Mouse (Mus musculus): ENCODE results near the gene Ell3.

Gene Ell3

DNA sequence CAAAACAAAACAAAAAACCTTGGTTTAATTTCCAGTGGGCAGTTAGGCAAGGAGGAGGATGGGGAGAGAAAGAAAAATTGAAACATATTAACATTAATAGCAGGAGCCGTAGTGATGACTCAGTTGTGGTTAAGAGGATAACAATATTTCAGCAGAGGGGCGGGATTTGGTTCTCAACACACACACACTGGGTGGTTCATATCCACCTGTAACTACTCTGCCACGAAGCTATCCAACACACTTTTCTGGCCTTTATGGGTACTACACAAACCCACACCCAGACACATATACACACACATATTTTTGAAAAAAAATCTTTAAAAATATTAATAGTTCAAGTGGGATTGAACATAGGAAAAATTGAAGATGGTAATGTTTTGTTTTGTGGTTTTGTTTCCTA is 2.9 kb upstream of the Ell3 start:
- peak; percentile 67 for DNase-seq (ENCODE audit: low read depth)

DNA sequence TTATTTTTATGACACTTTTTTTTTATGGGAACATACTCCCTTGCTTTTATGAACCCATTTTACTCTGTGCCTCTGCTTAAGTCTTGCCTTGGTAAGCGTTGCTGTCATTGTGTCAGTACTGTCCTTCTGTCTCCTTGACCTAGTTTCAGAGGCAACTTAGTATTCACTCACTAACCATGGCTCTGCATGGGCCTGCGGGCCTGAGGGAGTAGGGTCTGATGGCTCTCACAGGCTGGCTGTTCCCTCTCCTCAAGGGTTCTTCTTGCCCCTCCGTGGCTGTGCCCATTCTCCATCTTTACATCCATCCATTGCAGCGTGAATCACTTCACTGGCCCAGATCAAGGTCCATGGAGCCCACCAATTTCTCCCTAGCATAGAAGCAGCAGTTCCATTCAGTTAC is 2.4 kb upstream of the Ell3 start:
- no peak for DNase-seq (ENCODE audit: low read depth)

DNA sequence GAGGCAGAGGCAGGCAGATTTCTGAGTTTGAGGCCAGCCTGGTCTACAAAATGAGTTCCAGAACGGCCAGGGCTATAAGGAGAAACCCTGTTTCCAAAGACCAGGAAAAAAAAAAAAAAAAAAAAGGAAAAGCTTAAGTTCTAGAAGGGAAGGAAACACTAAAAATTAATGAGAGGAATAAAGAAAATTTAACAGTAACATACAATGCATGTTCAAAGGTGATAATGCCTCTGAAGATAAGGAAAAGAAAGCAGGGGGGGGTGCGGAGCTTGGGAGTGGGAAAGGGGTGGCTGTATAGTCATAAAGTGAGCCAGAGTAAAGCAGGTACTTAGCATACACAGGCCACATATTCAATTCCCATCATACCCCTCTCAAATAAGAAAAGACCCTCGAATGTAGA is 1.0 kb upstream of the Ell3 start:
- no peak for DNase-seq (ENCODE audit: low read depth)

DNA sequence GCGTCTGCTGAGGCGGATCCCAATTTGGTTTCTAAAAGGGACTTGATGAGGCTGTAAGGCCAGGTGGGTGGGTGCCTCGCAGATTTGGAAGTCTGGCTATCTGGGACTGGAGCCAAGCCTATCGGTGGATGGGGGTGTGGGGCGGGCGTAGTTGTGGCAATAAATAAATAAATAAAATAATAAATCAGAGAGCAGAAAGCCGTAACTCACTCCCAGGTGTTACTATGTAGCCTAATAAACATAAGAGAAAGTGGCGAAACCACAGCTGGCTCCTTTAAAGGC is 1.1 kb downstream of the Ell3 start:
- DNase-seq (ENCODE audit: low read depth), result no peak

DNA sequence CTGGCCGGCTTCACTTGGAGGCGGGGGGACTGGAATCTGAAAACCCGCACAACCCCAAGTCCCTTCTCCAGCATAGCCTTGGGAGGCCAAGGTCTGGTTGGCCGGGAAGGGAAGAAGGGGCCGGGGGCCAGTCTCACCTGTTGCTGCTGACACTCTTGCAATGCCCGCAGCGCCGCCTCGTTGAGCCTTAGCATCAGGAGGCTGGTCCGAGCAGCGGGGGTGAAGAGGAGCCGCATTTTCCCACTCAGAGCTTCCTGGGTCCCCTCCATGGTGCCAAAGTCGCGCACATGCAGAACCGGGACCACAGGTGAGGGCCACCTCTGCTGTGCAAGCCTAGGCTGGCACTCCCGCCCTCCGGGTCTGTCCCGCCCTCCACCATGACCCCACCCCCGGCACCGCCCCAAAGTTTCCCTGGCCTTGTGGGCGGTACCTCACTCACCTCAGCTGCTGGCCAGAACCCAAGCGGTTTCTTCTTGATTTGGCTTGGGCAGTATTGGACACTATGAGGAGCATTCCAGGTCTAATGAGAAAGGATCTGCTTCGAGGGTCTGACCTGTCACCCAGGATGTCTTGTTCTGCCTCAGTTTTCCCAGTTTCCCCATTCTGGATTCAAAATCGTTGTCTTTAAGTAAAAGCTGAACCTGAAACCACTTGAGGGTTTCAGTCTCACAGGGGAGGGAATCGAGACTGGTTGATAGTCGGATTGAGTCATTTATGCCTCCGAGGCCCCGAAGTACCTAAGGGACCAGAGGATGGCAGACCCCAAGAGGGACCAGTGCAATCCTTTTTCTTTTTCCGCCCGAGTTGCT is 1.6 kb downstream of the Ell3 start:
- DNase-seq (ENCODE audit: low read depth), result no peak

DNA sequence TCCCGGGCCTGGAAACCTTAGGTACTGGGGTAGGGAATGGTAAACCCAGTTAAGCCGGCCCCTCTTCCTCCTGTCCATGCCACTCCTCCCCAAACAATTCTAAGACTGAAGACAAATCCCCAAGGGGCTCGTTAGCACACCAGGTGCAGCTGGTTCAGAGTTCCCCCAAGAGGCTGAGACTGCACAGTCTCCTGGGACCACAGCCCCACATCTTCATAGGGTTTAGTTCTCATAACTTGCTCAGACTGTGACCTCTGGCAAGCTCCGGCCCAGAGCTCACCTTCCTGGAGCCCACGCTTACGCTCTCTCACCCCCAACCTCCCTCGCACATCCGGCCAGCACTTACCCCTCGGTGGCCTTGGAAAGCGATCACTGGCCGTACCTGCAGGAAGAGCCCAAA is 2.3 kb downstream of the Ell3 start:
- no peak for DNase-seq (ENCODE audit: low read depth)

DNA sequence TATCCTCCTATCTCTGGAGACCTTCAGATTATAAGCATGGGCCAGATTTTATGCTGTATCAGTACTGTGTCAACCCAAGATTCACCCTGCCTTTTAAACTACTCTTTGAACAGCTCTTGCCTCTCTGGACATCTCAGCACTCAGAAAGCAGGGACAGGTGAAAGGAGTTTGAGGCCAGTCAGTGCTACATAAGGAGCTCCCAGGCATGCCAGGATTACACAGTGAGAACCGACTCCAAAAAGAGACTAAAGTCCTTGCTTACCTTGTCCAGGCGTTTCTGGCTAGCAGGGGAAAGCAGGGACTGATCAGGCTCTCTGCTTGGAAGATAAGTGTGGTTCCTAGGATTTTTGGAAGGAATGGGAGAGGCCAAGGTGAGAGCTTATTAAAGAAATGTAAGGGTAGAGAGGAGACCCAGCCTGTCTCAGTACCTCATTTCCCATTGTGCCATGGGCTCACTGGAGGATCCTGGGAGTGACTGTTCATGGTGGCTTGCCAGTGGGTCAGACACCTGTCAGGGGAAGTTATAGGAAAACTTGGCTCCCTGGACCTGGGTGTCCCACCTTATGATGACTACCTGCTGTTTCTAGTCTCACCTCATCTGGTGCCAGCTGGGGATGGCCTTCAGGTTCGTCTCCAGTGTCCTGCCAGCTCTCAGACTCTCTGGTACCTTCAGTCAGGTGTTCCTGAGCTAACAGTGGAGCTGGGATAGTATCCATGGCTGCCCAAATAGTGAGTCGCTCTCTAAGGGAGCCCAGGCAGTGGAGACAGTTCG is 3.1 kb downstream of the Ell3 start:
- no peak for DNase-seq (ENCODE audit: low read depth)

DNA sequence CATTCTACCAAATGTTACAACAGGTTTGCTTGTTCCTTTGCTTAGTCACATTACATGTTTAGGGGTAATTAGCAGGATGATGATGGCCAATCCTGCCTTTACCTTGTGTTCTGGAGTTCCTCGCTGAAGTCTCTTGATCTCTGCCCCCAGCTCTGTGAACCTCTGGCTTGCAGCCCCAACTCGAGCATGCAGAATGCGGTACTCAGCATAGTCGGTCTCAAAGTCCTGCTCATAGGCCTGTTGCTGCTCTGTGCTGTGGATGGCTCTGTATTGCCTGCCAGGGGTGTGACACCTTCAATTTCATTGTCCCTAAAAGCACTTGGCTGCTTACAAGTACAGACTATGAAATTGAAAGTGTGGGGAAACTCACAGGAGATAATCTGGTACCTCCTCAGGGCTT is 4.3 kb downstream of the Ell3 start:
- no peak for DNase-seq (ENCODE audit: low read depth)

DNA sequence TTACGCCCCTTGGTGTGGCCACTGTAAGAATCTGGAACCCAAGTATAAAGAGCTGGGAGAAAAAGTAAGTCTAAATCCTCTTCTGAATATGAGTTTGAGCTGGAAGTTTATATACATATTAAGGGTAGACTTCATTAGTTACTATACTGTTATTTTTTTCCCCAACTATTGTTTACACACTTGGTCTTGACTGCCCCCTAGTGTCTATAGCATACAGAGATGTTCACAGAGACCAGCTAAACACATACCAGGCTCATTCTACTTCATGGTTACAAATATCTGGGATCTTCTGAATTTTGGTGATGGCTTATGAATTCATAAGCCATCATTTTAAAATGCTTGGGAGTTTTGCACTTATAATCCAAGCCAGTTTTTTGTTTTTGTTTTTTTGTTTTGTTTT is 9.2 kb downstream of the Ell3 start:
- peak; percentile 76 for DNase-seq (ENCODE audit: low read depth)

DNA sequence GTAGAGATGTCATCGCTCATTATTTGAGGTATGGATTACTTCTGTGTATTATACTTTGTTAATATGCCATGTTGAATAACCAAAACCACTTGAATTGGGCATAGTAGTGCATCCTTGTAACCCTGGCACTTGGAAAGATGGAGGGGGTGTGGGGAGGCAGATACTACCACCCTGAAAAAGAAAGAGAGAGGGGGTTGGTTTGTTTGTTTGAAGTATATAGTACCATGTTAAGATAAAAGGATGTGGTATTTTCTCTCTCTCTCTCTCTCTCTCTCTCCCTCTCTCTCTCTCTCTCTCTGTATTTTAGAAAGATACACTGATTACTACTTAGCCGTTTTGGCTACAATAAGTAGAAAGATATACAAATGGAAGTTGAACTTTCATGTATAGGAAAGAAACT is 18.2 kb downstream of the Ell3 start:
- DNase-seq (ENCODE audit: low read depth), result no peak

DNA sequence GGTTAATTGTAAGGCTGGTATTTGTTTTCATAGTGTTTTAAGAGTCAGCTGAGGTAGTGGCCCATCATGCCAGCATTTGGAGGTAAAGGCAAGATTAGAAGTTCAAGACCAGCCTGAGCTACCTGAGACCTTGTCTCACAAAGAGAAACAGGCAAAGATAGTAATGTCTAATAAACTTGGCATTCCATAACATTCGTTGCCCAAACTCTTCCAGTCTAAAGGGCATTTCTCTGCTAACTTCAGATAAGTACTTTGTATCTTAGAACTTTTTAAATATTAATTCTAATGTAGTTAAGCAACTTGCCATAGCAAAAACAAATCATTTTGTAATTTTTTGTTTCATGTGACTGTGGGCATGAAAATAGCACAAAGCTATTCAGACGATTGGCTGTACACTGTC is 20.9 kb downstream of the Ell3 start:
- DNase-seq (ENCODE audit: low read depth), result no peak

DNA sequence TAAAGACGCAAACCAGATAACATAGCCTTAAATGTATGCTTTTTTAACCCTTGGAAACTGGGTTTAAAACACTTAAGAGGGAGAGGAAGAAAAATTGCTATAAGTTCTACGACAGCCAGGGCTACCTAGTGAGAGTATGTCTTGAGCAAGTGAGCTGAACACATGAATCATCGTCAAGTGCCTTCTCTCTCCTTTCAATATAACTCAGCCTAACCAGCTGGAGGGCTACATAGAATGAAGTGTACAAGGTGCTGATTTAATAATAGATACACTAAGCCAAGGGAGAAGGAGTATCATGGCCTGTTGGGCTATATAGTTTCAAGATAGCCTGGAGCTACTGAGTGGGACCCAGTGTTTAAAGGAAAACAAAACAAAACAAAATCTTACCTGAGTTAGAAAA is 25.6 kb downstream of the Ell3 start:
- no peak for DNase-seq (ENCODE audit: low read depth)

DNA sequence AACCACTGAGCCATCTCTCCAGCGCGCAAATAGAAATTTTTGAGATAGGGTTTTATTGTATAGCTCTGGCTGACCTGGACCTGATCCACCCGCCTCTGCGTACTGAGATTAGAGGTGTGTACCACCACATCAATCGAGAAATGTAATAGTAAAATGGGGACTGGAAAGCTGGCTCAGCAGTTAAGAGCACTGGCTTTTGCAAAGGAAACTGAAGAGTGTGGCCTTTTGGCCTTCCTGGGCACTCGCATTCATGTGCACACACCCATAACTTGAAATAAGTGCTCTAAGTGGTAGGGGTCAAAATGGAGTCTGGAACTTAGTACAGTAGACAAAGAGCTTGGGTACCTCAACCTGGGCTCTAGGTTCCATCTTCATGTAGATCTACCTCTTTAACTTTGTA is 27.7 kb downstream of the Ell3 start:
- no peak for DNase-seq (ENCODE audit: low read depth)

DNA sequence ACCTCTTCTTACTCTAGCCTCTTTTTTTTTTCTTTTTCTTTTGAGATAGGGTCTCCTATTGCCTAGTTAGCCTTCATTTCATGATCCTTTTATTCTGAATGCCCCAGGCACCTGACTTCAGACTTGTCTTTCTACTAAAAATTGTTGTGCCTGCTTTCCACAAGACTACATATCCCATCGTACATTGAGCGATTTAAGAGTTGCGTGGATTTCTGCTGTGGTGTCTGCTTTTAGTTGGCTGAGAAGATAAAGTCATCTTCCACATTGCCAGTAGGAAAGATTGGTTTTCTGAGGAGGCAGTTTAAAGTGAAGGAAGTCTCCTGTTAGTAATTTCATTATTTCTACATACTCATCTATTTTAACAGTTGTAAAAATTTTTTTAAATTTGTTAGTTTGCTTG is 28.5 kb downstream of the Ell3 start:
- no peak for DNase-seq (ENCODE audit: low read depth)

DNA sequence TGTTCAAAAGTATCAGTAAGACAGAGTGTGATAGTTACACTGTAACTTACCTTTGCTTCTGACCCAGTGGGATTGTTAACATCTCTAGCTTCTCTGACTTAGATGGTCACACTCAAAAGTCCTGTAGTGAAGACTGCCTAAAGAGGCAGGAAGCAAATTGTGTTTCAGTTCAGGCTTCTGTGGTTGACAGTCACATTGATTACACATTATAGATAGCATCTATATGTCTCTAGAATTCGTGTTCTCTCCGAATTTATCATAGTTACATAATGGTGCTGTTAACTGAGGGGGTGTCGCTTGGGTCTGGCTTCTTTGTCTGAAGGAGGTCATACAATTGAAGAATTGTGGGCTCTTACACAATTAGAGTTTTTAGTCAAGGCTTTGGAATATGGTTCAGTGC is 29.0 kb downstream of the Ell3 start:
- no peak for DNase-seq (ENCODE audit: low read depth)

DNA sequence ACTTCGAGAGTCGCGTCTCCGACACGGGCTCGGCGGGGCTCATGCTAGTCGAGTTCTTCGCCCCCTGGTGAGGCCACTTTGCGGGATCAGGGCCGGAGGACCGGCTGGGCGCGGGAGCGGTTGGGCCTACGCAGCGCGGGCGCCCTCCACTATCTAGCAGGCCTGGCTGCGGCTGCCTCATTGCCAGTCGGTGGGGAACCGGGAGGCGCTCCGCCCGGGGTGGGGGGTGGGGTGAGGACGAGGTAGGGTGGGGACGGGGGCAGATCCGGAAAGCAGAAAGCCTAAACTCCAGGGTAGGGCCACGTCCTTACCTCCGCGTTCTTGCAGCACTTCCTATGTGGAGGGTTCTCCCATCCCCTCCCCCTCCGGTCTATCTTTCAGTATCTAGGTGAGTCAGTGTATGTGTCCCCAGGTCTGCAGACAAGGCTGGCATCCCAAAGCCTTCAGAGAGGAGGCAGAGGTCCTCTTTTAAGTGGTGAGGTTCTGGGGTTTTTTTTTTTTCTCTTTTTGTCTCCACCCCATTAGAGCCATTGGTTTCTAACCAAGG is 29.9 kb downstream of the Ell3 start:
- DNase-seq (ENCODE audit: low read depth), result peak; percentile 50

DNA sequence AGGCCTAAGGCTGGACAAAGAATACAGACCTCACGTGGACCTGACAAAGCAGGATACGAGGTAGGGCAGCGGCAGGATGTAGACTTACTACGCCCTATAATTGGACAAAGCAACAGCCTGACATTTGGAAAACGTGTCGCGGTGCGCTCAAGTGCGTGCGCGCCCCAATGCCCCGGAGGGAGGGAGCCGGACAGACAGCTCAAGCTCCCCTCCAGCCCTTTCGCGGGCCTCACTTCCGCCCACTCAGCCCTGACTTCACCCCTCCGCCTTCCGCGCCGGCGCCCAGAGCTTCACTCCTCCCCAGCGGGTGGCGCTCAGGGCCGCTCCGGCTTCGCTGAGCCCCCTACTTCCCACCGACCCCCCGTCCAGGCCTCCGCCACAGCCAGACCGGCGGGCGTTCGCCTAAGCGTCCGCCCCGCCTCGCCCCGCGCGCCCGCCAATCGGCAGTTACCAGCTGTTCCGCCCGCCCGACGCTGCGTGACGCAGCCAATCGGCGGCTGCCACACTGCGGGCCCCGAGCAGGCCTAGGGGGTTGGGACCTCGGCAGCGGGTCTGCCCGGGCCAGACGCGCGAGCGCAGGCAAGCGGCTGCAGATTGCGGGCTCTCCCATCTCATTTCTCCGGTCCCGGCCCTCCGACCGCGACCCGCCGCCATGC is 30.6 kb downstream of the Ell3 start, which contains the start of the genes Pdia3 and Catsper2:
Gene Pdia3, plus strand, starts transcription at position 389 of the 656 bp plus-strand sequence.
Gene Catsper2, minus strand, starts transcription at position 406 of the 656 bp plus-strand sequence.
- DNase-seq (ENCODE audit: low read depth), result peak; percentile 97

DNA sequence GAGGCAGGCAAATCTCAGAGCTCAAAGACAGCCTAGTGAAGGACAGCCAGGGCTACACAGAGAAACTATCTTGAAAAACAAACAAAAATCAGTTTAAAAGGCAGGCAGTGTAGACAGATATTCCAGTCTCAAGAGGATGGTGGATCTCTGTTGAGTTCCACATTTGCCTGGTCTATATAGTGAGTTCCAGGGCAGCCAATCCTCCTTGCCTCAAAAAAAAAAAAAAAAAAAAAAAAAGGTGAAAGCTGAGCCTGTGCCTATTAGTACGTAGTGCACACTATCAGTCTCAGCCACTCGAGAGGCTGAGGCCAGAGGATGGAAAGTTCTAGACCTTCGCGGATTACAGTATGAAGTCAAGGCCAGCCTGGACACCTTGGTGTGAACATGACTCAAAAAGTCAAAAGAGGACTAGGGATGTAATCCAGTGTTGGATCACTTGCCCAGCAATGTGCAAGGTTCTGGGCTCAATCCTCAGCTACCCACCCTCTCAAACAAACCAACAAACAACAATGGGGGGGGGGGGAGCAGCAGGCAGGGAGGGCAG is 31.2 kb downstream of the Ell3 start:
- peak; percentile 9 for DNase-seq (ENCODE audit: low read depth)

DNA sequence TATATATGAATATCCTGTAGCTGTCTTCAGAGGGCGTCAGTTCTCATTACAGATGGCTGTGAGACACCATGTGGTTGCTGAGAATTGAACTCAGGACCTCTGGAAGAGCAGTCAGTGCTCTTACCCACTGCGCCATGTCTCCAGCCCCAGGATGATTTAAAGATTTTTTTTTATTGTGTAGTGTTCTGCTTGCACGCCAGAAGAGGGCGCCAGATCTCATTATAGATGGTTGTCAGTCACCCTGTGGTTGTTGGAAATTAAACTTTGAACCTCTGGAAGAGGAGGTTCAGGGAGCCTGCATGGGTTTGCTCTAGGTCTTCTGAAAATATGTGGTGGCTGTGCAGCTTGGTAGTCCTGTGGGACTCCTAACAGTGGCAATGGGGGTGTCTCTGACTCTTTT is 35.9 kb downstream of the Ell3 start:
- DNase-seq (ENCODE audit: low read depth), result peak; percentile 62

DNA sequence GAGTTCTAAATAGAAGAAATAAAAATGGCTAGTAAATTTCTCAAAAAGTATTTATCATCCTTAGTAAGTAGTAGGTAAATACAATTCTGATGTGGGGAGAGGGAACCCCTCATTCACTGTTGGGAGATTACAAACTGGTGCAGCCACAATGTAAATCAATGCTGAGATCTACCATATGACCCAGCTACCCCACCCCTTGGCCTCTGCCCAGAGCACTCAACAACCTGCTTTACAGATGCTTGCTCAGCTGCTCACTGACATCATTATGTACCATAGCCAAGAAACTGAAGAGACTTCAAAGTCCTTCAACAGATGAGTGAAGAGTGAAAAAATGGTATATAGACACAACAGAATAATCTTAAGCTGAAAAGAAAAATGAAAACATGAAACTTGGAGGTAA is 40.8 kb downstream of the Ell3 start:
- peak; percentile 15 for DNase-seq (ENCODE audit: low read depth)

DNA sequence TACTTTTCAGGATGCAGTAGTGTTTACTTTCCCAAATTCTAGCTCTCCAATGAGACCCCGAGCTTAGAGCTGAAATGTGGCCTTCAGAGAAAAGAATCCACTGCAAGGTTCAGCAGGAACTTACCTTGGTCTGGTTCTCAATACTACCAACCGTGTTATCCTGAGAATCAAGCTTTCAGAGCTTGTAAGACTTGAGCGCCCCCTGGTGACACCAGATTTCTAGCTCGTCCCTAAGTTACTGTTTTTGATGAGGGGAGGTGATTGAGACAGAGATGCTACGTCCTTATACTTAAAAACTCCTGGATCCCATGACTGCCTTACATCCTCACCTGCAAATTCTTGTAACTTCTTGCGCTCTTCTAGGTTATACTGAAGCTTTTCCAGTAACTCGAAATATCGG is 47.5 kb downstream of the Ell3 start:
- peak; percentile 92 for DNase-seq (ENCODE audit: low read depth)
